Mouse (Mus musculus): ENCODE results near the gene Nme9.

Nme9 gene

GRCm38 (mm10) chr9:99458529-99459208, 7.4 kb downstream of the Nme9 start:
- Histone ChIP-seq H3K27me3 (ENCODE audit: insufficient read depth, low read length) (peaks cover 8% of the 10 kb centered on the region; the same call in 1 of the 2 replicates), H3K36me3 (ENCODE audit: insufficient read depth, low read length) (no peaks in the 10 kb centered on the region)
- TF ChIP-seq CTCF (conservative IDR thresholded peaks at IDR 0.05; ENCODE audit: low read length) (peak; percentile 82), POU5F1 (IDR thresholded peaks at IDR 0.05; ENCODE audit: borderline replicate concordance, low read length) (no peak)

DNA sequence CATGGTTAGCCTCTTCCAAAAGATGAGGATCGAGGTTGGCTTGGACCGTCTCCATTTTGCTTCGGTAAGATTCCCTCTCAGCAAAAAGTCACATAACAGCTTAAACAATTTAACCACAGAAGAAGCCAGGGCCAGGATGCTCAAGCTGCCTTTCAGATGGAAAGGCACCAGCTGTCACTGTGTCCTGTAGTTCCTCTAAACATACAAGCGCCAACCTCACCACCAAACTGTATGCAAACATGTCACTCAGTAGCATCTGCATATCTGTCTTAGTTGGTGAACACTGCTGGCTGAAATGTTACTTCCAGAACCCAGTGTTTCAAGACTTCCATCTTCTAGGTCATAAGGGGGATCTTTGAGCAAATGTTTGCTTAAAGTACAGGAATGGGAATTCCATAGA, 8.5 kb downstream of the Nme9 start:
- no peak for TF ChIP-seq CTCF (conservative IDR thresholded peaks at IDR 0.05; ENCODE audit: low read length)
- TF ChIP-seq NANOG (IDR thresholded peaks at IDR 0.05; ENCODE audit: borderline replicate concordance, low read length), result no peak
- no peak for TF ChIP-seq POU5F1 (IDR thresholded peaks at IDR 0.05; ENCODE audit: borderline replicate concordance, low read length)
- H3K9me3 ChIP-seq (ENCODE audit: low read length), result no peaks in the 10 kb centered on the region
- H3K4me3 ChIP-seq (replicated peaks; ENCODE audit: low read length), result no peak overlapping the region
- no peaks in the 10 kb centered on the region for H3K36me3 ChIP-seq (ENCODE audit: insufficient read depth, low read length)
- peaks cover 6% of the 10 kb centered on the region; the same call in 1 of the 2 replicates for H3K27me3 ChIP-seq (ENCODE audit: insufficient read depth, low read length)
- peaks cover 7% of the 10 kb centered on the region for H3K4me1 ChIP-seq (replicated peaks; ENCODE audit: low read depth, low read length)

More at GRCm38 (mm10) chr9:99458529-99459208, 7.4 kb downstream of the Nme9 start:
- H3K4me1 ChIP-seq (replicated peaks; ENCODE audit: low read depth, low read length), result peaks cover 7% of the 10 kb centered on the region
- no peak overlapping the region for H3K4me3 ChIP-seq (replicated peaks; ENCODE audit: low read length)
- no peaks in the 10 kb centered on the region for H3K9me3 ChIP-seq (ENCODE audit: low read length)

DNA sequence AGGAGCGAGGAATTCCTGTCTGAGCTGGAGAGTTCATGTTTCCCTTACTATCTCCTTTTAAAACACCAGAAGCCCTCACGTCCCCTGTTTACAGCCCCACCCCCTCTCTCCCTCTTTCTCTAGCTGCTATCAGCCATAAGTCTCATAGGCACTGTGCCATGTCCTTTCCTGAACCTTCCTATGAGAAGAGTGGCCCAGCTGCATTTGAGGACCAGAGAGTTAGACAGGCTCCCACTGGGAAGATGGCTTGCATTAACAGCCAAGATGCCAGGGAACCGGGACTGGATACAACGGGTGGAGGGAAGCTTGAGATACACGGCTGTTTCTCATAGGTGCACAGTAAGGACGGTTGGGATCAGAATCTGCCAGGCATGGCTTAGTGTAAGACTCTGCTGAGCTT, 13.6 kb downstream of the Nme9 start:
- TF ChIP-seq POU5F1 (IDR thresholded peaks at IDR 0.05; ENCODE audit: borderline replicate concordance, low read length) (no peak), NANOG (IDR thresholded peaks at IDR 0.05; ENCODE audit: borderline replicate concordance, low read length) (no peak), CTCF (conservative IDR thresholded peaks at IDR 0.05; ENCODE audit: low read length) (no peak)
- Histone ChIP-seq H3K4me3 (replicated peaks; ENCODE audit: low read length) (no peak overlapping the region), H3K36me3 (ENCODE audit: insufficient read depth, low read length) (no peaks in the 10 kb centered on the region), H3K27me3 (ENCODE audit: insufficient read depth, low read length) (peaks cover 5% of the 10 kb centered on the region; the same call in 1 of the 2 replicates), H3K9me3 (ENCODE audit: low read length) (no peaks in the 10 kb centered on the region), H3K4me1 (replicated peaks; ENCODE audit: low read depth, low read length) (peaks cover 7% of the 10 kb centered on the region; the same call in 1 of the 2 replicates)

GRCm38 (mm10) chr9:99468572-99468971, 17.3 kb downstream of the Nme9 start:
- TF ChIP-seq NANOG (IDR thresholded peaks at IDR 0.05; ENCODE audit: borderline replicate concordance, low read length) (no peak), CTCF (conservative IDR thresholded peaks at IDR 0.05; ENCODE audit: low read length) (no peak), POU5F1 (IDR thresholded peaks at IDR 0.05; ENCODE audit: borderline replicate concordance, low read length) (no peak)
- peaks cover 4% of the 10 kb centered on the region; the same call in 1 of the 2 replicates for H3K4me1 ChIP-seq (replicated peaks; ENCODE audit: low read depth, low read length)
- no peak overlapping the region for H3K4me3 ChIP-seq (replicated peaks; ENCODE audit: low read length)
- H3K9me3 ChIP-seq (ENCODE audit: low read length), result no peaks in the 10 kb centered on the region
- H3K36me3 ChIP-seq (ENCODE audit: insufficient read depth, low read length), result no peaks in the 10 kb centered on the region
- peaks cover 2% of the 10 kb centered on the region; the same call in 1 of the 2 replicates for H3K27me3 ChIP-seq (ENCODE audit: insufficient read depth, low read length)

DNA sequence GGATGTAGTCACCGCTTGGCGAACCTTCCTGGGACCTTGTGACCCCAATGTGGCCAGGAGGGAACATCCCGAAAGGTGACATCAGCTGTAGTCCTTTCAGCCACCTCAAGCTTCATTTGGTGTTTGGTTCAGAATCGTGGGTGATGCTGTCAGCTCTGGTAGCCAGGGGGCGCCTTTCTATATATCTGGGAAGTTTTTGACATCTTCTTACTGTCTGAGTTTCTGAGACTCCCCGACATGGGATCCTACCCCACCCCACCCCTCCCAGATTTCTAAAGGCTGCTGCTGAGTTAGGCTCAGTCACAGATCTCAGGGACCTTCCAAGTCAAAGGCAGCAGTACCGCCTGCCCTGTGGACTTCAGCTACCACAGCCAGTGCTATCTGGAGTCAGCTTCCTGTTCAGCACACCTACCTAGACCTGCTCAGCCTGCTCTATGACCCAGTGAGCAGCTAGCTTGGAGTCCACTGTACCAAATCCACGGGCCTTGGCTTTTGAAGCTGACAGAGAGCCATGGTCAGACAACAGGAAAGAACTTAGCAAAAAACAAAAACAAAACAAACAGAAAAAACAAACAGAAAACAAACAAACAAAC, 18.5 kb downstream of the Nme9 start:
- Histone ChIP-seq H3K9me3 (ENCODE audit: low read length) (no peaks in the 10 kb centered on the region), H3K36me3 (ENCODE audit: insufficient read depth, low read length) (no peaks in the 10 kb centered on the region; the same call in 1 of the 2 replicates), H3K4me1 (replicated peaks; ENCODE audit: low read depth, low read length) (peaks cover 7% of the 10 kb centered on the region), H3K27me3 (ENCODE audit: insufficient read depth, low read length) (peaks cover 2% of the 10 kb centered on the region; the same call in 1 of the 2 replicates), H3K4me3 (replicated peaks; ENCODE audit: low read length) (no peak overlapping the region)
- no peak for TF ChIP-seq POU5F1 (IDR thresholded peaks at IDR 0.05; ENCODE audit: borderline replicate concordance, low read length)
- peak; percentile 40 for TF ChIP-seq CTCF (conservative IDR thresholded peaks at IDR 0.05; ENCODE audit: low read length)

- TF ChIP-seq CTCF (conservative IDR thresholded peaks at IDR 0.05; ENCODE audit: low read length), result no peak
- no peak for TF ChIP-seq NANOG (IDR thresholded peaks at IDR 0.05; ENCODE audit: borderline replicate concordance, low read length)
- no peak for TF ChIP-seq POU5F1 (IDR thresholded peaks at IDR 0.05; ENCODE audit: borderline replicate concordance, low read length)
- Histone ChIP-seq H3K36me3 (ENCODE audit: insufficient read depth, low read length) (peaks cover 6% of the 10 kb centered on the region), H3K27me3 (ENCODE audit: insufficient read depth, low read length) (0 out of 2 replicates have a peak, but pooled peaks cover 2% of the 10 kb centered on the region), H3K4me3 (replicated peaks; ENCODE audit: low read length) (no peak overlapping the region), H3K9me3 (ENCODE audit: low read length) (no peaks in the 10 kb centered on the region), H3K4me1 (replicated peaks; ENCODE audit: low read depth, low read length) (peaks cover 7% of the 10 kb centered on the region)
Measured at GRCm38 (mm10) chr9:99470347-99471092, 19.2 kb downstream of the Nme9 start.

GRCm38 (mm10) chr9:99471334-99471733, 20.1 kb downstream of the Nme9 start:
- Histone ChIP-seq H3K27me3 (ENCODE audit: insufficient read depth, low read length) (0 out of 2 replicates have a peak, but pooled peaks cover 2% of the 10 kb centered on the region), H3K4me3 (replicated peaks; ENCODE audit: low read length) (no peak overlapping the region), H3K9me3 (ENCODE audit: low read length) (no peaks in the 10 kb centered on the region), H3K4me1 (replicated peaks; ENCODE audit: low read depth, low read length) (peaks cover 7% of the 10 kb centered on the region), H3K36me3 (ENCODE audit: insufficient read depth, low read length) (peaks cover 15% of the 10 kb centered on the region)
- no peak for TF ChIP-seq CTCF (conservative IDR thresholded peaks at IDR 0.05; ENCODE audit: low read length)
- no peak for TF ChIP-seq POU5F1 (IDR thresholded peaks at IDR 0.05; ENCODE audit: borderline replicate concordance, low read length)
- no peak for TF ChIP-seq NANOG (IDR thresholded peaks at IDR 0.05; ENCODE audit: borderline replicate concordance, low read length)

- Histone ChIP-seq H3K4me1 (replicated peaks; ENCODE audit: low read depth, low read length) (peaks cover 29% of the 10 kb centered on the region), H3K27me3 (ENCODE audit: insufficient read depth, low read length) (no peaks in the 10 kb centered on the region), H3K4me3 (replicated peaks; ENCODE audit: low read length) (no peak overlapping the region), H3K36me3 (ENCODE audit: insufficient read depth, low read length) (peaks cover 58% of the 10 kb centered on the region), H3K9me3 (ENCODE audit: low read length) (no peaks in the 10 kb centered on the region)
- TF ChIP-seq POU5F1 (IDR thresholded peaks at IDR 0.05; ENCODE audit: borderline replicate concordance, low read length), result no peak
- TF ChIP-seq CTCF (conservative IDR thresholded peaks at IDR 0.05; ENCODE audit: low read length), result no peak
- no peak for TF ChIP-seq NANOG (IDR thresholded peaks at IDR 0.05; ENCODE audit: borderline replicate concordance, low read length)
Measured at GRCm38 (mm10) chr9:99479181-99479711, 28.0 kb downstream of the Nme9 start.
